Mouse (Mus musculus): ENCODE data around the gene Agl.

- TF ChIP-seq CTCF (conservative IDR thresholded peaks at IDR 0.05; ENCODE audit: low read length) (no peak), NANOG (IDR thresholded peaks at IDR 0.05; ENCODE audit: borderline replicate concordance, low read length) (no peak)
Measured at GRCm38 (mm10) chr3:116801755-116802154, 6.2 kb downstream of the Agl start.
